Mouse (Mus musculus) frontal cortex, postnatal 10 days (tissue): Measurements from ENCODE around the gene Exoc4.

Experiments used
- DNase-seq, 2 experiments: peaks; one replicate each; pipeline ENCODE4 v3.0.0; 2022; ENCODE audit warnings: low spot score in 2 of 2, mixed read lengths in 1 of 2

The Exoc4 gene

GRCm38 (mm10) chr6:34003033-34003432 lies 754.1 kb downstream of the Exoc4 start:
- DNase-seq: no peak

- DNase-seq: no peak
Measured at GRCm38 (mm10) chr6:34013469-34013868, 764.6 kb downstream of the Exoc4 start.
